Mouse (Mus musculus) liver, embryonic 14.5 days (tissue): ENCODE data around the gene C2cd4c. TPM values are rescaled to one million over a fixed set of nuclear protein-coding genes. Genes with fewer than 3 reads are reported as not detected.

Experiments
- ATAC-seq: fragments of 200-750 bp; cut with Nextera tagmentation; 2 replicates; pipeline ENCODE4 v1.8.0; 2017; ENCODE audit warnings: moderate number of reproducible peaks, mild to moderate bottlenecking, moderate library complexity; ENCODE audit not compliant: insufficient read depth
- DNase-seq, 3 experiments: peaks; one replicate each; pipeline ENCODE4 v3.0.0-alpha.2; 2012 to 2013; ENCODE audit warnings: low read depth in 3 of 3, low spot score in 3 of 3
- H3K27ac ChIP-seq: fragments of 300-500 bp; sonication (generic); 2 replicates; pipeline ENCODE4 v1.5.1; 2014; ENCODE audit warnings: moderate library complexity, mild to moderate bottlenecking, control low read depth, inconsistent platforms
- H3K27me3 ChIP-seq: fragments of 300-500 bp; sonication (generic); 2 replicates; pipeline ENCODE4 v1.6.1; 2014; ENCODE audit warnings: mild to moderate bottlenecking, low read length, moderate library complexity; ENCODE audit not compliant: control insufficient read depth, insufficient read depth
- H3K36me3 ChIP-seq: fragments of 300-500 bp; sonication (generic); replicated peaks from 2 replicates; pipeline ENCODE4 v1.6.1; 2014; ENCODE audit warnings: low read depth; ENCODE audit not compliant: control insufficient read depth, insufficient read depth
- H3K4me1 ChIP-seq, 2 experiments: fragments of 200-500 bp in 1 of 2; fragments of 300-500 bp in 1 of 2; sonication (generic) in 1 of 2; replicated peaks; 2 replicates each; pipeline ENCODE4 v1.6.1; 2012 to 2014; ENCODE audit warnings: antibody characterized with exemption in 1 of 2, inconsistent platforms in 1 of 2, low read length in 1 of 2; ENCODE audit not compliant: control insufficient read depth in 2 of 2, insufficient read depth in 2 of 2
- H3K4me2 ChIP-seq: fragments of 300-500 bp; sonication (generic); 2 replicates; pipeline ENCODE4 v1.6.1; 2014; ENCODE audit warnings: low read depth, mild to moderate bottlenecking, control low read depth, moderate library complexity
- H3K4me3 ChIP-seq, 2 experiments: fragments of 200-500 bp in 1 of 2; fragments of 300-500 bp in 1 of 2; sonication (generic) in 1 of 2; 2 replicates each; pipeline ENCODE4 v1.5.1; 2012 to 2014; ENCODE audit warnings: low read depth in 2 of 2, low read length in 2 of 2, mild to moderate bottlenecking in 2 of 2, control low read depth in 1 of 2, inconsistent platforms in 1 of 2, moderate library complexity in 1 of 2; ENCODE audit not compliant: insufficient read depth in 1 of 2
- H3K9ac ChIP-seq: fragments of 300-500 bp; sonication (generic); replicated peaks from 2 replicates; pipeline ENCODE4 v1.6.1; 2014; ENCODE audit warnings: mild to moderate bottlenecking, control low read depth, moderate library complexity
- H3K9me3 ChIP-seq: fragments of 300-500 bp; sonication (generic); 2 replicates; pipeline ENCODE4 v1.6.1; 2016; ENCODE audit warnings: low read length, mixed read lengths; ENCODE audit not compliant: control insufficient read depth
- CTCF ChIP-seq: IDR thresholded peaks from 2 replicates; pipeline ENCODE4 v1.5.1; 2016; ENCODE audit warnings: antibody characterized with exemption, low read depth, control low read depth
- EP300 ChIP-seq: IDR thresholded peaks from 2 replicates; pipeline ENCODE4 v1.6.1; 2016; ENCODE audit warnings: antibody characterized with exemption, low read depth
- WGBS: fragments of 180-500 bp; shearing (Covaris S2); extraction: QIAGEN DNeasy Blood & Tissue Kit; methylation state at CpG from one replicate; pipeline ENCODE4 v1.1.7; 2014; ENCODE audit not compliant: insufficient replicate concordance; 5-methylcytosine and 5-hydroxymethylcytosine counted together
- polyA plus RNA-seq, 2 experiments: library from polyadenylated mRNA; depleted of rRNA in 1 of 2; stranded (reverse) in 1 of 2; unstranded in 1 of 2; fragments of >200 nt; fragmentation: Nextera tagmentation in 1 of 2; extraction: Ambion mirVana in 1 of 2; gene quantifications; 2 replicates each; pipeline versions ENCODE4 v1.2.1 to v1.2.3; 2012 to 2014

Gene C2cd4c
- polyA plus RNA-seq, 2 experiments, result 0.01 TPM; not detected in 1

GRCm38 (mm10) chr10:79580811-79581210, 33.0 kb downstream of the C2cd4c start:
- H3K27ac ChIP-seq, result no peak overlapping the region
- WGBS, result 43% methylated on average over 6 of the region's 6 CpGs
- DNase-seq (peak; percentile 10 to 28 (median 23)), ATAC-seq (no peak)
- H3K36me3 ChIP-seq, result no peaks in the 10 kb centered on the region
- H3K9me3 ChIP-seq, result no peaks in the 10 kb centered on the region
- H3K27me3 ChIP-seq, result no peaks in the 10 kb centered on the region
- H3K4me3 ChIP-seq, result no peak overlapping the region
- TF ChIP-seq CTCF (peak; percentile 81), EP300 (no peak)
- H3K9ac ChIP-seq, result no peak overlapping the region
- no peak overlapping the region for H3K4me2 ChIP-seq
- no peaks in the 10 kb centered on the region for H3K4me1 ChIP-seq

- H3K4me2 ChIP-seq, result no peak overlapping the region
- WGBS, result 61% methylated on average over 7 of the region's 7 CpGs
- no peak overlapping the region for H3K4me3 ChIP-seq
- no peaks in the 10 kb centered on the region for H3K27me3 ChIP-seq
- TF ChIP-seq CTCF (no peak), EP300 (no peak)
- no peak overlapping the region for H3K27ac ChIP-seq
- no peaks in the 10 kb centered on the region for H3K9me3 ChIP-seq
- DNase-seq, result no peak
- no peak for ATAC-seq
- H3K9ac ChIP-seq, result no peak overlapping the region
- no peaks in the 10 kb centered on the region for H3K36me3 ChIP-seq
- no peaks in the 10 kb centered on the region for H3K4me1 ChIP-seq
These were observed 33.5 kb downstream of the C2cd4c start for GRCm38 (mm10) chr10:79580356-79580755.

GRCm38 (mm10) chr10:79579781-79580180, 34.0 kb downstream of the C2cd4c start:
- Histone ChIP-seq H3K27me3 (no peaks in the 10 kb centered on the region), H3K4me1 (no peaks in the 10 kb centered on the region), H3K27ac (no peak overlapping the region), H3K4me2 (no peak overlapping the region), H3K36me3 (no peaks in the 10 kb centered on the region), H3K4me3 (no peak overlapping the region), H3K9ac (no peak overlapping the region), H3K9me3 (no peaks in the 10 kb centered on the region)
- TF ChIP-seq EP300 (no peak), CTCF (no peak)
- ATAC-seq (no peak), DNase-seq (no peak)
- 61% methylated on average over 12 of the region's 12 CpGs for WGBS

- H3K4me2 ChIP-seq, result no peak overlapping the region
- H3K9me3 ChIP-seq, result no peaks in the 10 kb centered on the region
- no peaks in the 10 kb centered on the region for H3K4me1 ChIP-seq
- no peak overlapping the region for H3K4me3 ChIP-seq
- no peaks in the 10 kb centered on the region for H3K36me3 ChIP-seq
- H3K27me3 ChIP-seq, result no peaks in the 10 kb centered on the region
- no peak overlapping the region for H3K9ac ChIP-seq
- no peak for TF ChIP-seq EP300
- no peak for TF ChIP-seq CTCF
- no peak overlapping the region for H3K27ac ChIP-seq
- no peak for ATAC-seq
- 55% methylated on average over 7 of the region's 7 CpGs for WGBS
- DNase-seq, result no peak
These were observed 34.9 kb downstream of the C2cd4c start for GRCm38 (mm10) chr10:79578891-79579290.

GRCm38 (mm10) chr10:79578276-79578675, 35.5 kb downstream of the C2cd4c start:
- DNase-seq (no peak), ATAC-seq (no peak)
- Histone ChIP-seq H3K4me2 (no peak overlapping the region), H3K27me3 (no peaks in the 10 kb centered on the region), H3K36me3 (no peaks in the 10 kb centered on the region), H3K9me3 (no peaks in the 10 kb centered on the region), H3K4me1 (no peaks in the 10 kb centered on the region), H3K4me3 (no peak overlapping the region), H3K27ac (no peak overlapping the region), H3K9ac (no peak overlapping the region)
- no peak for TF ChIP-seq EP300
- TF ChIP-seq CTCF, result no peak
- 59% methylated on average over 9 of the region's 9 CpGs for WGBS
